Mouse (Mus musculus): Measurements from ENCODE around the gene 2410137M14Rik.

2410137M14Rik gene

DNA sequence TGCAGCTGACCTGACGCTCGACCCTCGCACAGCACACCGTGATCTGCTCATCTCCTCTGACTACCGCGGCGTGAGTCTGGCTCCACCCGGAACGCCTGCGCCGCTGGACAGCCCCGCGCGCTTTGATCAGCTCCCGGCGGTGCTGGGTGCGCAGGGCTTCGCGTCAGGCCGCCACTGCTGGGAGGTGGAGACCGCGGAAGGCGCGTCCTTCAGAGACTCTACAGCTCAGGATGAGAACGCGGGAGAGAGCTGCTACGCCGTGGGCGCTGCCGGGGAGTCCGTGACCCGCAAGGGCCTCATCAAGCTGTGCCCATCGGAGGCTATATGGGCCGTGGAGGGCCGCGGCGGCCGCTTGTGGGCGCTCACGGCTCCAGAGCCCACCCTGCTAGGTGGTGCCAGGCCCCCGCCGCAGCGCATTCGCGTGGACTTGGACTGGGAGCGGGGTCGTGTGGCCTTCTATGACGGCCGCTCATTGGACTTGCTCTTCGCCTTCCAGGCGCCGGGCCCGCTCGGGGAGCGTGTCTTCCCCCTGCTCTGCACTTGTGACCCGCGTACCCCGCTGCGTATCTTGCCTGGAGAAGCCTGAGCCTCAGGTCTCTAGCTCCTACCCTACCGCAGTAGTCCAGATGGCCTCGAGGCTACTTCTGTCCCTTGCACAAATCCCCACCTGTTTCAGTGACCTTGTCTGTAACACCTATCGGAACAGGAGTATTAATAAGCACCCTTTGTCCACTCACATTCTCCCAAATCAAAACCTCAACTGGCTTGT lies 33.8 kb downstream of the 2410137M14Rik start:
- peak; percentile 31 to 43 for DNase-seq

- DNase-seq: peak; percentile 55 to 76
These were observed 36.8 kb downstream of the 2410137M14Rik start for GRCm38 (mm10) chr17:36944121-36944775.

DNA sequence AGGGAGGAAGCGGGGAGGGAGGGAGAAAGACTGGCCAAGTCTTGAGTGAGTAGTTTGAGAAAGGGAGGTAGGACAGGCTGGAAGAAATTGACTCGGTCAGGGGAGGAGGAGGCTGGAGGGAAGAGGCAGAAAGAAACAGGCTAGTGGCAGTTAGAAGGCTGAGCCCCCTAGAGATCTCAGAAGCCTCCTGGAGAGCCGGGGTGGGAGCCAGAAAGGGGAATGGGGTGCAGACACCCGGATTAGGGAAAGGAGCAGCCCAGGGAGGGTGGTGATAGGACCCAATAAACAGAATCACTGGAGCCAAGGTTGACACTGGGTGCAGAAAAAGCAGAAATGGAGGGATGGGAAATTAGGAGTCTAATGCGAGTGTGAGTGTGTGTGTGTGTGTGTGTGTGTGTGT lies 37.3 kb downstream of the 2410137M14Rik start:
- no peak for DNase-seq

- peak; percentile 31 to 44 for DNase-seq
These were observed 38.1 kb downstream of the 2410137M14Rik start, which contains the start of gene Rnf39 for GRCm38 (mm10) chr17:36942791-36943471. Gene Rnf39, plus strand, starts transcription at chr17:36942918.

GRCm38 (mm10) chr17:36942391-36942790 lies 38.6 kb downstream of the 2410137M14Rik start:
- peak; percentile 34 to 61 for DNase-seq

- no peak for DNase-seq
These were observed 43.0 kb downstream of the 2410137M14Rik start for GRCm38 (mm10) chr17:36938056-36938455.

- no peak for DNase-seq
These were observed 49.2 kb downstream of the 2410137M14Rik start for GRCm38 (mm10) chr17:36931806-36932205.

DNA sequence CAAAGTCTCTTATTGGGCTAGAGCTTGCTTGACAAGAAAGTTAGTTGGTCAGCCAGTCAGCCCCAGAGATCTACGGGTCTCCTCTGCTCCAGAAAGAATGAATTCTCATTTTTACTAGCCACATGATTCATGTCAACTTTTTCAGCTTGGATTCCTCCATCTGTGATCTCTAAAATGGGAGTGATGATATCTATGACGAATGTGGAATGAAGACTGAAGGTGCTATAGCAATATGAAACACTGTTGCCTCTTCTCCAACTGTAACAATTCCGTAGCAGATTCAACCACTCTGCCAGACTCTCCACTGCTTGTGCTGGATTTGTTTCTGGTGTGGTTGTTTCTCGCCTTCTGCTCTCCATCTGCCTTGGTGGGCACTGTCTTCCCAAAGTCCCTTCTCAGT lies 49.9 kb downstream of the 2410137M14Rik start:
- no peak for DNase-seq

- DNase-seq: no peak
These were observed 50.8 kb downstream of the 2410137M14Rik start for GRCm38 (mm10) chr17:36930233-36930632.

GRCm38 (mm10) chr17:36929236-36929932 lies 51.7 kb downstream of the 2410137M14Rik start:
- DNase-seq: no peak

Data from thymus, postnatal 36 days (tissue).